Mouse (Mus musculus): ENCODE data around the gene Inpp5b. TPM values are rescaled to one million over a fixed set of nuclear protein-coding genes. Genes with fewer than 3 reads are reported as not detected.

Gene Inpp5b
- polyA plus RNA-seq, 1 experiment from 2014 or later = 15.6 TPM

DNA sequence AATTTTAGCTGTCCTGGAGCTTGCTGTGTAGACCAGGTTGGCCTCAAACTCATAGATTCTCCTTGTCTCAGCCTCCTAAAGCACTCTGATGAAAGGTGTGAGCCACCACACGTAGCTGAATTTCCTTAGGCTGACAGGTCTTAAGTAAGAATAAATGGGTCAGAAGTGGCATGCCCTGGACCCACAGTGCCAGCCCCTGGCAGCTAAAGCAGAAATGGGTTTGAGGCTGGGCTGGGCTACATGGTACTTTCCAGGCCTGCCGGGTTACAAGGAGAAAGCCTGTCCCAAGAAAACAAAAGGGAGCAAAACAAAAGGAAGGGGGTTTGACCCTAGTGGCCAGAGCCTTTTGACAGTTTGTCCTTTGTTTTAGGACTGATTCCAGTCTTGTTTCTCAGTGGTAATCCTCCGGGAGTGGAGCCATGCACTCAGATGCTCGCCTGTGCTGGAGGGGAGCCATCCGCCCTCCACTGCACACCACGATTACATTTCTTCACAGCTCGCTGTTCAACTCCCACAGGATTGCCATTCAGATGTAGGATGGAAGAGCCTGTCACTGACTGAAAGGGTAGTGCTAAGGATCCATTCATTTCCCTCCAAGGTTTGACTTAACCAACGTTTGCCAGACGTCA lies 69.8 kb downstream of the Inpp5b start:
- TF ChIP-seq CTCF (IDR thresholded peaks at IDR 0.05) = no peak
- no peaks in the 10 kb centered on the region for H3K27me3 ChIP-seq
- ChIA-PET CTCF (no interaction called here), POLR2A (no interaction called here)
- ATAC-seq (no peak), DNase-seq (ENCODE audit: low read depth, low spot score) (no peak)
- in situ Hi-C loops (cut with MboI; ENCODE audit: low pct_unique_long_range_greater_than_20kb) = no loop called here

DNA sequence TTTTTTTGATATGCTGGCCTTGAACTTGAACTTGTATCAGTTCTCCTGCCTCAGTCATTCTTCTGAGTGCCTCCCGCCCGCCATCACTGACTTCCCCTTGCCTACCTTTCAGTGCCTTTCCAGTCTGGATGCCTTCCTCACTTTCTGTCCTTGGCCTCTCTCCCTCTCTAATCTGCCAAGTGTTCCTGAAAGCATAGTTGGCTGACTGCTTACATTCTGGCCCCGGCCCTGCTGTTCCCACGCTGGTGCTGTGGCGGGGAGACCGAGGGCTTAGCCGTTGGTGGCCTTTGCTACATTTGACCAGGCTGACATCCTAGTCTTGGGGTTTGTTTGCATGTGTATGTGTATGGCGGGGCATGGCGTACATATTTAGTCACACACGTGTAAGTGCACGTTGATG lies 74.3 kb downstream of the Inpp5b start:
- no peak for DNase-seq (ENCODE audit: low read depth, low spot score)
- in situ Hi-C loops (cut with MboI; ENCODE audit: low pct_unique_long_range_greater_than_20kb) = no loop called here
- ChIA-PET POLR2A (no interaction called here), CTCF (no interaction called here)
- no peaks in the 10 kb centered on the region for H3K27me3 ChIP-seq
- TF ChIP-seq CTCF (IDR thresholded peaks at IDR 0.05) = no peak
- ATAC-seq = no peak

- ChIA-PET POLR2A (no interaction called here), CTCF (no interaction called here)
- DNase-seq (ENCODE audit: low read depth, low spot score) = no peak
- TF ChIP-seq CTCF (IDR thresholded peaks at IDR 0.05) = no peak
- H3K27me3 ChIP-seq = no peaks in the 10 kb centered on the region
- in situ Hi-C loops (cut with MboI; ENCODE audit: low pct_unique_long_range_greater_than_20kb) = no loop called here
- ATAC-seq = peak; percentile 78
These were observed 76.2 kb downstream of the Inpp5b start for GRCm38 (mm10) chr4:124817803-124818202.

DNA sequence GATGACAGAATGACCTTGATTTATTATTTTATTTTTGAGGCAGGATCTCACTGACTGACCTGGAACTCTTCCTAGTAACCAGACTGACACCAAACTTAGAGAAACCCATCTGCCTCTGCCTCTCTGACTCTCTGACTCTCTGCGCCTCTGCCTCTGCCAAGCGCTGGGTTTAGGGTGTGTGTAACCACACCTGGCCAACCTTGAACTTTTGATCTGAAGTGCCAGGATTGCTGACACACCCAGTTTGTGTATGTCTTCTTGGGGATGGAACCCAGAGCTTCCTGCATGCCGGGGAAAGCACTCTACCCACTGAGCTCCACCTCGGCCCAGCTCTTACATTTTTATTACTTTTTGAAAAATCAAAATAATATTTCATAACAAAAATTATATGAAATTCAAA lies 77.2 kb downstream of the Inpp5b start:
- POLR2A ChIA-PET = no interaction called here
- no peaks in the 10 kb centered on the region for H3K27me3 ChIP-seq
- DNase-seq (ENCODE audit: low read depth, low spot score) = no peak
- CTCF ChIA-PET = no interaction called here
- in situ Hi-C loops (cut with MboI; ENCODE audit: low pct_unique_long_range_greater_than_20kb) = no loop called here
- no peak for ATAC-seq
- TF ChIP-seq CTCF (IDR thresholded peaks at IDR 0.05) = no peak

DNA sequence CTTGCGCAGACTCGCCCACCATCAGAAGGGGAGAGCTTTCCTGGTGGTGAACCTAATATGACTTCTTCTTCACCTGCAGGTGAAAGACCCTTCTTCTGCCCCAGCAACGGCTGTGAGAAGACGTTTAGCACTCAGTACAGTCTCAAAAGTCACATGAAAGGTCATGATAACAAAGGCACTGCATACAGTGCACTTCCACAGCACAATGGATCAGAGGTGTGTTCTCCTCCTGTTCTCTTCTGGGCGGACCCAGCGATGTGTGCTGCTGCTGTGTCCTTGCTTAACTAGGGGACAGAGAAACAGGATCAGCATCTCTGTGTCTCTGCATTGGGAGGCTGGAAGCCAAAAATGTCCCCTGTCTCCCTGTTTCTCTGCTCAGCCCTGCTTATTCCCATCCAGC lies 83.3 kb downstream of the Inpp5b start:
- CTCF ChIA-PET = no interaction called here
- DNase-seq (ENCODE audit: low read depth, low spot score) (no peak), ATAC-seq (no peak)
- POLR2A ChIA-PET = no interaction called here
- no peaks in the 10 kb centered on the region for H3K27me3 ChIP-seq
- TF ChIP-seq CTCF (IDR thresholded peaks at IDR 0.05) = no peak
- in situ Hi-C loops (cut with MboI; ENCODE audit: low pct_unique_long_range_greater_than_20kb) = no loop called here

GRCm38 (mm10) chr4:124825371-124825965 lies 83.8 kb downstream of the Inpp5b start:
- ATAC-seq (no peak), DNase-seq (ENCODE audit: low read depth, low spot score) (no peak)
- no peak for TF ChIP-seq CTCF (IDR thresholded peaks at IDR 0.05)
- ChIA-PET CTCF (interaction anchor here (0.7 kb wide), 1 partner anchor 1437 kb away, joined by 4 read pairs; the partner anchor contains the start of gene Trappc3), POLR2A (no interaction called here)
- in situ Hi-C loops (cut with MboI; ENCODE audit: low pct_unique_long_range_greater_than_20kb) = no loop called here
- H3K27me3 ChIP-seq = no peaks in the 10 kb centered on the region

DNA sequence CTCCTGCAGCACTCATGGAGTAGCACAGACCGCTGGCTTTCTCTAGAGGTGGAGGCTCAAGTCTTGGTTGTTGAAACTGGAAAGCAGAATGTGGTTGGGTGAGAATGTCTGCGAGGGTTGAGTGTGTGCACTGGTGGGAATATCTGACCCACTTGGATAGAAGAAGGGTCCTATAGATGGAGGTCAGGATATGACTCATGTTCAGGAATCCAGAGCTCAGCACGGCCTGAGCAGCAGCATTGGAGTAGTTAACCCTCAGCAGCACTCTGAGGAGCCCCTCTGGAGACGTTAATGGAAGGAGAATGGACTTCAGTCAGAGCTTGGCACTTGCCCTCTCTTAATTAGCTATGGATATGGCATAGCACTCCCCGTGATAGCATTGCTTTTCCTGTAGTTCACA lies 88.0 kb downstream of the Inpp5b start:
- DNase-seq (ENCODE audit: low read depth, low spot score) (no peak), ATAC-seq (no peak)
- CTCF ChIA-PET = no interaction called here
- no peaks in the 10 kb centered on the region for H3K27me3 ChIP-seq
- POLR2A ChIA-PET = no interaction called here
- TF ChIP-seq CTCF (IDR thresholded peaks at IDR 0.05) = no peak
- in situ Hi-C loops (cut with MboI; ENCODE audit: low pct_unique_long_range_greater_than_20kb) = no loop called here

- no peak for ATAC-seq
- POLR2A ChIA-PET = interaction anchor here (1.2 kb wide), 1 partner anchor 20 kb away, joined by 3 read pairs; no protein-coding TSS in a partner anchor
- CTCF ChIA-PET = no interaction called here
These were observed 91.1 kb downstream of the Inpp5b start for GRCm38 (mm10) chr4:124832796-124833195.

DNA sequence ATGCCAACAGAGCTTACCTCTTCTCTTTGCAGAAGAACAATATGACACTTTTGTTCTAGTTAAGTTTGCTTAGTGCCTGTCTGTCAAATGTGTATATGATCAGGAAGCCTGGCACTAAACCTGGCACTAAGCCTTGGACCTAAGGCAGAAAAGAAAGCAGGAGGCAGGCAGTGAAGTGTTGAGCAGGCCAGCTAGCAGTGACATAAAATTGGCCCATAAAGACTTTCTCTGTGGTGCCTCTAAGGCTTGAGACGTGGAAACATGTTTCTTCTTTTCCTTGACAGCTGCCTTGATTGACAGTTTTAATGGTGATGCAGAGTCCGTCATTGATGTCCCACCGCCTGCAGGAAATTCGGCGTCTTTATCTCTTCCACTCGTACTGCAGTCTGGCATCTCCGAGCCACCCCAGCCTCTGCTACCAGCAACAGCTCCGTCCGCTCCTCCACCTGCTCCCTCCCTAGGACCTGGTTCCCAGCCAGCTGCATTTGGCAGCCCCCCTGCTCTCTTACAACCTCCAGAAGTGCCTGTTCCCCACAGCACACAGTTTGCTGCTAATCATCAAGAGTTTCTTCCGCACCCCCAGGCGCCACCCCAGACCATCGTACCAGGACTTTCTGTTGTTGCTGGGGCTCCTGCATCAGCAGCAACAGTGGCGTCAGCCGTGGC lies 96.5 kb downstream of the Inpp5b start:
- ChIA-PET CTCF (interaction anchor here (0.7 kb wide), 1 partner anchor 17 kb away, joined by 3 read pairs; no protein-coding TSS in a partner anchor), POLR2A (no interaction called here)
- no peak for TF ChIP-seq CTCF (IDR thresholded peaks at IDR 0.05)
- ATAC-seq (no peak), DNase-seq (ENCODE audit: low read depth, low spot score) (no peak)
- in situ Hi-C loops (cut with MboI; ENCODE audit: low pct_unique_long_range_greater_than_20kb) = no loop called here
- H3K27me3 ChIP-seq = no peaks in the 10 kb centered on the region

More at GRCm38 (mm10) chr4:124832796-124833195, 91.1 kb downstream of the Inpp5b start:
- TF ChIP-seq CTCF (IDR thresholded peaks at IDR 0.05) = no peak
- no peaks in the 10 kb centered on the region for H3K27me3 ChIP-seq
- in situ Hi-C loops (cut with MboI; ENCODE audit: low pct_unique_long_range_greater_than_20kb) = no loop called here
- no peak for DNase-seq (ENCODE audit: low read depth, low spot score)

DNA sequence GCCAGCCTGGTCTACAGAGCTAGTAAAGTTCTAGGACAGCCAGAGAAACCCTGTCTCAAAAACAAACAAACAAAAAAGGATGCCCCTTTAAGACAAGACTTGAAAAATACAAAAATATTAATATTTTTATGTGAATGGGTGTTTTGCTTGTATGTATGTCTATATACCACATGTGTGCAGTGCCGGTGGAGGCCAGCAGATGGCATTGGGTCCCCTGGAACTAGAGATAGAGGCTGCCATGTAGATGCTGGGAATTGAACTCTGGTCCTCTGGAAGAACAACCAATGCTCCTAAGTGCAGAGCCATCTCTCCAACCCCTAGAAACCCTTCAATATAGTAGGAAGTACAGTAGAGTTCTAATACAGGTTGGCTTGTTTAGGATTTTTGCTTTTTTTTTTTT lies 99.3 kb downstream of the Inpp5b start:
- ATAC-seq (no peak), DNase-seq (ENCODE audit: low read depth, low spot score) (no peak)
- CTCF ChIA-PET = no interaction called here
- POLR2A ChIA-PET = no interaction called here
- in situ Hi-C loops (cut with MboI; ENCODE audit: low pct_unique_long_range_greater_than_20kb) = no loop called here
- no peak for TF ChIP-seq CTCF (IDR thresholded peaks at IDR 0.05)
- H3K27me3 ChIP-seq = no peaks in the 10 kb centered on the region

DNA sequence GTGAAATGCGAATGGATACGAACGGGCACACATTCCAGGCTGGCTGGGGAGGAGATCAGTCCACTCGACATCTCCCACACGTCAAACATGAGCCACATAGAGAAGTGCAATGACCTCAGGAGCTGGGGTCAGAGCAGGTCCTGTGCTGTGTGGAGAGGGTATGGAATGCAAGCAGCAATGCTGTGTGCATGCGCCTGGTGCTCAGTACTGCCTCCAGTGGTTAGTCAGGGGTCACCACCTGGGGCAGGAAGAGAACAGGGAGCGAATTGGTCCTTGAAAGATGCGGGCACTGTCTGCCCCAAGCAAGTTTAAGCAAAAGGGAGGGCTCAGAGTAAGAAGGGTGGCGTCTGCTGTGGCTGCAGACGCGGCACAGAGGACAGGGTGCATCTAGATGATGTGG lies 101.8 kb downstream of the Inpp5b start:
- POLR2A ChIA-PET = no interaction called here
- no peaks in the 10 kb centered on the region for H3K27me3 ChIP-seq
- DNase-seq (ENCODE audit: low read depth, low spot score) (no peak), ATAC-seq (peak; percentile 48)
- in situ Hi-C loops (cut with MboI; ENCODE audit: low pct_unique_long_range_greater_than_20kb) = no loop called here
- no peak for TF ChIP-seq CTCF (IDR thresholded peaks at IDR 0.05)
- CTCF ChIA-PET = interaction anchor here (0.6 to 1.2 kb wide), 2 partner anchors 16 to 640 kb away, joined by 3 read pairs; no protein-coding TSS in a partner anchor
